Mouse (Mus musculus) ES-Bruce4 (cell line): ENCODE measurements around the gene Nos3. TPM values are rescaled to one million over a fixed set of nuclear protein-coding genes. Genes with fewer than 3 reads are reported as not detected.

Experiments
- H3K27ac ChIP-seq: 2 replicates; pipeline ENCODE4 v1.5.1; 2012; ENCODE audit warnings: low read length, inconsistent platforms; ENCODE audit not compliant: insufficient read depth
- H3K27me3 ChIP-seq: 2 replicates; pipeline ENCODE4 v1.6.1; 2012; ENCODE audit warnings: mild to moderate bottlenecking, low read length, inconsistent platforms; ENCODE audit not compliant: control insufficient read depth, poor library complexity, insufficient read depth, severe bottlenecking
- H3K36me3 ChIP-seq: 2 replicates; pipeline ENCODE4 v1.6.1; 2012; ENCODE audit warnings: inconsistent platforms, mild to moderate bottlenecking, low read length, moderate library complexity; ENCODE audit not compliant: control insufficient read depth, poor library complexity, insufficient read depth, severe bottlenecking
- H3K4me1 ChIP-seq: one replicate; pipeline ENCODE4 v1.8.1; 2011; ENCODE audit warnings: low read length; ENCODE audit not compliant: control insufficient read depth, insufficient read depth
- H3K4me3 ChIP-seq: 2 replicates; pipeline ENCODE4 v1.5.1; 2011; ENCODE audit warnings: low read depth, mild to moderate bottlenecking, low read length
- H3K9ac ChIP-seq: 2 replicates; pipeline ENCODE4 v1.6.1; 2012; ENCODE audit warnings: low read depth, mild to moderate bottlenecking, inconsistent platforms; ENCODE audit not compliant: poor library complexity, severe bottlenecking
- H3K9me3 ChIP-seq: replicated peaks from 2 replicates; pipeline ENCODE4 v1.6.1; 2012; ENCODE audit warnings: mild to moderate bottlenecking, low read length, inconsistent platforms; ENCODE audit not compliant: control insufficient read depth, poor library complexity, insufficient read depth, severe bottlenecking
- CTCF ChIP-seq: IDR thresholded peaks from one replicate; pipeline ENCODE4 v1.8.1; 2011; ENCODE audit warnings: low read depth, low read length
- EP300 ChIP-seq: IDR thresholded peaks from 2 replicates; pipeline ENCODE4 v1.6.1; 2011; ENCODE audit warnings: low read depth, low read length; ENCODE audit not compliant: insufficient read depth
- POLR2A ChIP-seq: IDR thresholded peaks from one replicate; pipeline ENCODE4 v1.8.1; 2011; ENCODE audit warnings: low read length; ENCODE audit not compliant: insufficient read depth
- polyA plus RNA-seq: library from polyadenylated mRNA; stranded (reverse); fragments of >200 nt; gene quantifications from 2 replicates; pipeline ENCODE4 v1.2.4, GENCODE M21; 2011; ENCODE audit warnings: low read depth; ENCODE audit not compliant: missing spikeins, insufficient read depth, insufficient read length

The Nos3 gene
- polyA plus RNA-seq, 1 experiment, result 1.2 TPM

GRCm38 (mm10) chr5:24374666-24375328, 10.2 kb downstream of the Nos3 start:
- Histone ChIP-seq H3K27ac (no peak overlapping the region), H3K4me3 (no peak overlapping the region), H3K9me3 (no peaks in the 10 kb centered on the region), H3K36me3 (no peaks in the 10 kb centered on the region), H3K9ac (no peak overlapping the region), H3K4me1 (peaks cover 2% of the 10 kb centered on the region), H3K27me3 (no peaks in the 10 kb centered on the region)
- TF ChIP-seq EP300 (no peak), POLR2A (no peak), CTCF (no peak)

GRCm38 (mm10) chr5:24378700-24379099, 14.1 kb downstream of the Nos3 start:
- Histone ChIP-seq H3K4me3 (no peak overlapping the region), H3K27ac (no peak overlapping the region), H3K9me3 (no peaks in the 10 kb centered on the region), H3K27me3 (no peaks in the 10 kb centered on the region), H3K9ac (no peak overlapping the region), H3K4me1 (peaks cover 2% of the 10 kb centered on the region), H3K36me3 (no peaks in the 10 kb centered on the region)
- no peak for TF ChIP-seq CTCF
- no peak for TF ChIP-seq POLR2A
- no peak for TF ChIP-seq EP300

GRCm38 (mm10) chr5:24379501-24379900, 14.9 kb downstream of the Nos3 start:
- Histone ChIP-seq H3K27me3 (no peaks in the 10 kb centered on the region), H3K9me3 (no peaks in the 10 kb centered on the region), H3K9ac (no peak overlapping the region), H3K4me3 (no peak overlapping the region), H3K27ac (no peak overlapping the region), H3K4me1 (peaks cover 2% of the 10 kb centered on the region), H3K36me3 (no peaks in the 10 kb centered on the region)
- TF ChIP-seq POLR2A (no peak), CTCF (no peak), EP300 (no peak)

GRCm38 (mm10) chr5:24380499-24380898, 15.9 kb downstream of the Nos3 start:
- Histone ChIP-seq H3K4me3 (no peak overlapping the region), H3K4me1 (peaks cover 2% of the 10 kb centered on the region), H3K36me3 (no peaks in the 10 kb centered on the region), H3K9me3 (no peaks in the 10 kb centered on the region), H3K27ac (no peak overlapping the region), H3K9ac (no peak overlapping the region), H3K27me3 (no peaks in the 10 kb centered on the region)
- TF ChIP-seq EP300 (no peak), POLR2A (no peak), CTCF (no peak)

GRCm38 (mm10) chr5:24381486-24381885, 16.9 kb downstream of the Nos3 start:
- no peak for TF ChIP-seq CTCF
- TF ChIP-seq POLR2A, result no peak
- no peak for TF ChIP-seq EP300
- H3K4me3 ChIP-seq, result no peak overlapping the region

DNA sequence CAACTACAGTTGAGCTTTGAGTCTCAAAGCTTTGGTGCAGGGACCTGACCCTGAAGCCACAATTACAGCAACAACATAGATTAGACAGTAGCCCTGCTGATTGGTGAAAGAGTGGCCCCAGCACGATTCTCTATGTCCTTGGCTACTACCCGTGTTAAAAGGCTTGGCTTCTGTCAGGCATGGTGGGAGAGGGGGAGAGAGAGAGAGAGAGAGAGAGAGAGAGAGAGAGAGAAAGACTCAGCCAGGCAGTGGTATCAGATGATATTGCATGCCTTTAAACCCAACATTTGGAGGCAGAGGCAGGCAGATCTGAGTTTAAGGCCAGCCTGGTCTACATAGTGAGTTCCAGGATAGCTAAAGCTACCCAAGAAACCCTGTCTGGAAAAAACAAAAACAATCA, 17.4 kb downstream of the Nos3 start:
- Histone ChIP-seq H3K4me1 (peaks cover 2% of the 10 kb centered on the region), H3K27me3 (no peaks in the 10 kb centered on the region), H3K9me3 (no peaks in the 10 kb centered on the region), H3K36me3 (no peaks in the 10 kb centered on the region), H3K9ac (no peak overlapping the region), H3K4me3 (no peak overlapping the region), H3K27ac (no peak overlapping the region)
- no peak for TF ChIP-seq POLR2A
- no peak for TF ChIP-seq CTCF
- no peak for TF ChIP-seq EP300

More at GRCm38 (mm10) chr5:24381486-24381885, 16.9 kb downstream of the Nos3 start:
- peaks cover 2% of the 10 kb centered on the region for H3K4me1 ChIP-seq
- H3K27ac ChIP-seq, result no peak overlapping the region
- no peaks in the 10 kb centered on the region for H3K27me3 ChIP-seq
- no peaks in the 10 kb centered on the region for H3K9me3 ChIP-seq
- no peaks in the 10 kb centered on the region for H3K36me3 ChIP-seq
- H3K9ac ChIP-seq, result no peak overlapping the region
